Mouse (Mus musculus) myocyte (in vitro differentiated cells): ENCODE data around the gene A2m. TPM values are rescaled to one million over a fixed set of nuclear protein-coding genes. Genes with fewer than 3 reads are reported as not detected.

ENCODE experiments used
- H3K27me3 ChIP-seq: one replicate; pipeline ENCODE4 v1.6.1; 2011; ENCODE audit not compliant: control insufficient read depth, insufficient read depth, insufficient read length
- H3K36me3 ChIP-seq: one replicate; pipeline ENCODE4 v1.6.1; 2011; ENCODE audit not compliant: control insufficient read depth, insufficient read depth
- H3K4me2 ChIP-seq: one replicate; pipeline ENCODE4 v1.6.1; 2011; ENCODE audit warnings: low read depth, control low read depth
- H3K4me3 ChIP-seq: one replicate; pipeline ENCODE4 v1.5.1; 2011; ENCODE audit warnings: mild to moderate bottlenecking, control low read depth, moderate library complexity
- H3K79me2 ChIP-seq: one replicate; pipeline ENCODE4 v1.6.1; 2011; ENCODE audit not compliant: control insufficient read depth, insufficient read depth
- H3ac ChIP-seq: one replicate; pipeline ENCODE4 v1.6.1; 2011; ENCODE audit not compliant: control insufficient read depth, insufficient read length
- CEBPB ChIP-seq: IDR thresholded peaks from 2 replicates; pipeline ENCODE4 v1.6.1; 2011; ENCODE audit warnings: mild to moderate bottlenecking, moderate library complexity; ENCODE audit not compliant: poor library complexity, insufficient read depth, severe bottlenecking
- E2F4 ChIP-seq: IDR thresholded peaks from one replicate; pipeline ENCODE4 v1.6.1; 2011; ENCODE audit warnings: mild to moderate bottlenecking, control low read depth, moderate library complexity; ENCODE audit not compliant: insufficient read depth
- MAX ChIP-seq: IDR thresholded peaks from one replicate; pipeline ENCODE4 v1.6.1; 2011; ENCODE audit warnings: low read depth, mild to moderate bottlenecking, control low read depth
- MYOD1 ChIP-seq, 3 experiments: IDR thresholded peaks; one replicate each; pipeline ENCODE4 v1.6.1; 2011; ENCODE audit warnings: control low read depth in 2 of 3, low read depth in 2 of 3, mild to moderate bottlenecking in 2 of 3, moderate library complexity in 1 of 3; ENCODE audit not compliant: insufficient read length in 2 of 3, control insufficient read depth in 1 of 3
- MYOG ChIP-seq, 3 experiments: IDR thresholded peaks; one replicate each; pipeline ENCODE4 v1.6.1; 2011; ENCODE audit warnings: control low read depth in 2 of 3, low read depth in 2 of 3, mild to moderate bottlenecking in 2 of 3; ENCODE audit not compliant: insufficient read length in 2 of 3, control insufficient read depth in 1 of 3, insufficient read depth in 1 of 3
- POLR2A ChIP-seq: IDR thresholded peaks from one replicate; pipeline ENCODE4 v1.6.1; 2011; ENCODE audit warnings: low read depth, mild to moderate bottlenecking, control low read depth, moderate library complexity; ENCODE audit not compliant: insufficient read length
- POLR2AphosphoS2 ChIP-seq: IDR thresholded peaks from one replicate; pipeline ENCODE4 v1.6.1; 2011; ENCODE audit warnings: low read depth, control low read depth; ENCODE audit not compliant: insufficient read length
- REST ChIP-seq: IDR thresholded peaks from one replicate; pipeline ENCODE4 v1.6.1; 2011; ENCODE audit warnings: mild to moderate bottlenecking, control low read depth, moderate library complexity; ENCODE audit not compliant: insufficient read depth, insufficient read length
- SRF ChIP-seq: IDR thresholded peaks from one replicate; pipeline ENCODE4 v1.6.1; 2011; ENCODE audit warnings: low read depth; ENCODE audit not compliant: control insufficient read depth, insufficient read length
- TCF12 ChIP-seq: IDR thresholded peaks from one replicate; pipeline ENCODE4 v1.6.1; 2011; ENCODE audit warnings: mild to moderate bottlenecking, control low read depth; ENCODE audit not compliant: poor library complexity, insufficient read depth, severe bottlenecking
- TCF3 ChIP-seq: IDR thresholded peaks from one replicate; pipeline ENCODE4 v1.6.1; 2011; ENCODE audit warnings: low read depth, control low read depth; ENCODE audit not compliant: insufficient read length
- USF1 ChIP-seq: IDR thresholded peaks from one replicate; pipeline ENCODE4 v1.6.1; 2011; ENCODE audit warnings: low read depth, mild to moderate bottlenecking, control low read depth, moderate library complexity
- polyA plus RNA-seq: library from polyadenylated mRNA; unstranded; fragments of >200 nt; fragmentation: generic; extraction: Trizol; gene quantifications from one replicate; pipeline ENCODE4 v1.2.1, GENCODE M21; 2012; ENCODE audit warnings: missing spikeins

The A2m gene
- polyA plus RNA-seq, 1 experiment: not detected

DNA sequence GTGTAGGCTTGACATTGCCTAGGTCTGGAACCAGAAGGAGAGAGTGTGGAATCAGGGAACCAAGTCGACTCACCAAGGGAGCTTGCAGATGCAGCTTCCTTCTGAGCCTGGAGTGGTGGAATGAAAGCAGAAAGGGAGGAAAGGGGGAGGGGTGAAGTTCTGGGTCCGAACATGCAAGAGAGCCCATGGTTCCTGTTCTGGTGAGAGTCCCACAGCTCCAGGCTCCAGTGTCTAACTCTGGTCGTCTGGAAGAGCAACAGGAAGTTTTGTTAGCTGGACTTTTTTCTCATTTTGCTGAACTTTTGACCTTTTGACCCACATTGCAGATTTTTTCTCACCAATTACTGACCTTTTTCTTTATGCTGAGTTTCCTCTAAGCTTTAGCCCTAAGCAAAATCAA lies 17.7 kb upstream of the A2m start:
- H3ac ChIP-seq: no peak overlapping the region
- no peaks in the 10 kb centered on the region for H3K27me3 ChIP-seq
- no peak overlapping the region for H3K4me3 ChIP-seq
- H3K36me3 ChIP-seq: no peaks in the 10 kb centered on the region
- no peaks in the 10 kb centered on the region for H3K79me2 ChIP-seq
- no peak overlapping the region for H3K4me2 ChIP-seq
- TF ChIP-seq USF1 (no peak), CEBPB (no peak), POLR2AphosphoS2 (no peak), TCF3 (no peak), MYOD1 (IDR thresholded peaks at IDR 0.05; ENCODE audit: control insufficient read depth in 1 of 3, insufficient read length in 2 of 3, low read depth in 2 of 3) (no peak), MAX (no peak), E2F4 (no peak), MYOG (IDR thresholded peaks at IDR 0.05; ENCODE audit: control insufficient read depth in 1 of 3, insufficient read depth in 1 of 3, insufficient read length in 2 of 3, low read depth in 2 of 3) (no peak), POLR2A (no peak), REST (no peak), TCF12 (no peak), SRF (no peak)

GRCm38 (mm10) chr6:121622525-121622924 lies 12.7 kb upstream of the A2m start:
- TF ChIP-seq E2F4 (no peak), MYOD1 (IDR thresholded peaks at IDR 0.05; ENCODE audit: control insufficient read depth in 1 of 3, insufficient read length in 2 of 3, low read depth in 2 of 3) (no peak)
- H3K79me2 ChIP-seq: no peaks in the 10 kb centered on the region
- no peaks in the 10 kb centered on the region for H3K27me3 ChIP-seq
- no peak overlapping the region for H3ac ChIP-seq
- no peak overlapping the region for H3K4me2 ChIP-seq
- no peaks in the 10 kb centered on the region for H3K36me3 ChIP-seq
- H3K4me3 ChIP-seq: no peak overlapping the region

DNA sequence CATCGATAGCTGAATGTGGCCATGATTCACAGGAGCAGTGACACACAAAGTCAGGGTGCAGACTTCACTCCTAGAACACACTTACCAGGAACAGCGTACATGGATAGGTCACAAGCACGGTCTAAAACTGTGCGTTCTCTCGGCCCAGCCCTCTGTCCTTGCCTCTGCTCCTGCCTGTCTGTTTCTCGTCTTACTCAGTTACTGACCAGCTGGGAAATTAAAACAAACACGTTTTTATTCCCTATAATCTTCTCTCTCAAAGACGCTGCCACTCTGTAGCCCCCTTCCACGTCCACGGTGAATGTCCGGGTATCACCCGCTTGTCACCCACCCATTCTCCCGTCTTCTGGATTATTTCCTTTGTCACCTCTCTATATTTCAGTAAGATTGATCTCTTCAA lies 656 bp upstream of the A2m start:
- Histone ChIP-seq H3K36me3 (no peaks in the 10 kb centered on the region), H3K4me3 (no peak overlapping the region), H3K4me2 (no peak overlapping the region), H3ac (no peak overlapping the region), H3K79me2 (no peaks in the 10 kb centered on the region), H3K27me3 (no peaks in the 10 kb centered on the region)
- TF ChIP-seq MYOG (IDR thresholded peaks at IDR 0.05; ENCODE audit: control insufficient read depth in 1 of 3, insufficient read depth in 1 of 3, insufficient read length in 2 of 3, low read depth in 2 of 3) (no peak), REST (no peak), TCF3 (no peak), E2F4 (no peak), TCF12 (no peak), MYOD1 (IDR thresholded peaks at IDR 0.05; ENCODE audit: control insufficient read depth in 1 of 3, insufficient read length in 2 of 3, low read depth in 2 of 3) (no peak), CEBPB (no peak)

DNA sequence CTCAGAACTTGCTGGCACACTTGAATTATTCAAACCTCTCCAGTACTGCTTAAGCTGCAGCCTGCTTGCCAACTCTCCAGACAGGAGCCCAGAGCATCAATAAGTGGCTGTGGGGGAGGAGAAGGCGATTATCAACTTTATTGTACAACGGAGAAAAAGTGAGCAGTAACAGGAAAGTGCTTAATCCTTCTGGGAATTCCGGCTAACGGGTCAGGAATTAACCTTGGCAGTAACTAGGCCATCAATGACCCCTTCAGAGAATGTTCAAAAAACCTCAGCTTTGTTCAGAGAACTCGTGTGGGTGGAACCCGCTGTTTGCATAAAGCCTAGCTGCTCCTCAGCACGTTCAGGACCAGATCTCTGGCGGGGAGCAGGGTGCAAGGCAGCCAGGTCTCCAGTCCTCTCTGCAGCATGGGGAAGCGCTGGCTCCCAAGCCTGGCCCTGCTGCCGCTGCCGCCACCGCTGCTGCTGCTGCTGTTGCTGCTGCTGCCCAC lies 749 bp downstream of the A2m start:
- Histone ChIP-seq H3K36me3 (no peaks in the 10 kb centered on the region), H3K79me2 (no peaks in the 10 kb centered on the region), H3K4me2 (no peak overlapping the region), H3K4me3 (no peak overlapping the region), H3K27me3 (no peaks in the 10 kb centered on the region), H3ac (no peak overlapping the region)
- TF ChIP-seq MYOD1 (IDR thresholded peaks at IDR 0.05; ENCODE audit: control insufficient read depth in 1 of 3, insufficient read length in 2 of 3, low read depth in 2 of 3) (no peak), TCF3 (no peak), E2F4 (no peak), POLR2AphosphoS2 (no peak), MYOG (IDR thresholded peaks at IDR 0.05; ENCODE audit: control insufficient read depth in 1 of 3, insufficient read depth in 1 of 3, insufficient read length in 2 of 3, low read depth in 2 of 3) (no peak), CEBPB (no peak), SRF (no peak), MAX (no peak), USF1 (no peak), POLR2A (no peak), TCF12 (no peak), REST (no peak)

GRCm38 (mm10) chr6:121648499-121648898 lies 13.3 kb downstream of the A2m start:
- TF ChIP-seq CEBPB: no peak
- no peak for TF ChIP-seq REST
- no peak for TF ChIP-seq SRF
- TF ChIP-seq TCF3: no peak
- TF ChIP-seq E2F4: no peak
- TF ChIP-seq MYOD1 (IDR thresholded peaks at IDR 0.05; ENCODE audit: control insufficient read depth in 1 of 3, insufficient read length in 2 of 3, low read depth in 2 of 3): no peak
- TF ChIP-seq TCF12: no peak
- TF ChIP-seq POLR2A: no peak
- TF ChIP-seq POLR2AphosphoS2: no peak
- no peak for TF ChIP-seq MAX
- TF ChIP-seq USF1: no peak
- no peak for TF ChIP-seq MYOG (IDR thresholded peaks at IDR 0.05; ENCODE audit: control insufficient read depth in 1 of 3, insufficient read depth in 1 of 3, insufficient read length in 2 of 3, low read depth in 2 of 3)
- no peaks in the 10 kb centered on the region for H3K79me2 ChIP-seq
- H3K27me3 ChIP-seq: no peaks in the 10 kb centered on the region
- H3ac ChIP-seq: no peak overlapping the region
- H3K4me2 ChIP-seq: no peak overlapping the region
- no peak overlapping the region for H3K4me3 ChIP-seq
- no peaks in the 10 kb centered on the region for H3K36me3 ChIP-seq

Other genes with a start within 250 kb of the A2m start
- 0.25 TPM for gene Iqsec3, start 161.7 kb upstream of the A2m start, polyA plus RNA-seq
- not detected for gene Gm7298, start 97.6 kb downstream of the A2m start, polyA plus RNA-seq
- gene Mug1, start 203.2 kb downstream of the A2m start, polyA plus RNA-seq: not detected